Mouse (Mus musculus) embryonic fibroblast, embryonic 13.5 days (primary cell): ENCODE results near the gene Gm20661.

ENCODE experiments used
- CTCF ChIP-seq: IDR thresholded peaks from 2 replicates; pipeline ENCODE4 v1.5.1; 2011; ENCODE audit warnings: mild to moderate bottlenecking, control low read depth, low read length, moderate library complexity, borderline replicate concordance; ENCODE audit not compliant: insufficient read depth
- POLR2A ChIP-seq: IDR thresholded peaks from 2 replicates; pipeline ENCODE4 v1.6.1; 2011; ENCODE audit warnings: low read depth, mild to moderate bottlenecking, control low read depth, low read length, moderate library complexity

DNA sequence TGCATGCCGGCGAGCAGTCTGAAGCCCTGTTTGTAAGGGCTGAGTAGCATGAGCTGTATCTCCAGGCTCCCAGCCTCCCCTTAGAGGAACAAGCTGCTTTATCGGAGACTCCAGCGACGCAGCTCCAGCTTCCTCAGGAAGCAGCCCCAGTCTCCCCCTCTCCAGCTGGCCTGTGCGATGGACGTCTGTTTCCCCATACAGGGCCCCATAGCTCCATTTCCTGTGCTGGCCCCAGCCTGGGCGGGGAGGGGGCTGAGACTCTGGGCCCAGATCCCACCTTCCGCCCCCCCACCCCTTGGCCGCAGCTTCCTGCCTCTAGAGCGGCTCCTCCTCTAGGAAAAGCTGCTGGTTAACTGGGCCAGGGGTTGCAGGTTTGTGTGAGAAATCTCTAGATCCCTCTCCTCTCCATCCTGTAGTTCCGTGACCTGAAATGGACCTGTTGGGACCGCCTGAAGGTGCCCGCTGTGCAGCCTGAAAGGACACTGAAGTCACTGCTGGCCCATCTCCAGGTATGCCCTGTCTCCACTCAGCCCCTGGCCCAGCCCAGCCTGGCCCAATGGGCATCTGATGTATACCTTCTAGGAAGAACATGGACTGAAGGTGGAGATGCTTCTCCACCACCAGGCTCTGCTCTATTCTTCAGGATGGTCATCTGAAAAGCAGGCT, at the start of gene Gm20661:
- TF ChIP-seq POLR2A, result peak; percentile 62
- TF ChIP-seq CTCF, result no peak
